Mouse (Mus musculus): Measurements from ENCODE around the gene Prss42.
"Not testable (repeated sequence)": the region's sequence is repeated elsewhere in the genome, so short reads cannot be mapped to it uniquely, and the experiment has no call there.

Prss42 gene

GRCm38 (mm10) chr9:110788169-110788568, 9.8 kb upstream of the Prss42 start:
- in situ Hi-C loops (cut with MboI, MseI): no loop called here

GRCm38 (mm10) chr9:110790462-110790861, 7.5 kb upstream of the Prss42 start:
- in situ Hi-C loops (cut with MboI, MseI): no loop called here

- in situ Hi-C loops (cut with MboI, MseI): no loop called here
These were observed 953 bp upstream of the Prss42 start for GRCm38 (mm10) chr9:110797013-110797412.

- in situ Hi-C loops (cut with MboI, MseI): no loop called here
These were observed 3.0 kb downstream of the Prss42 start for GRCm38 (mm10) chr9:110800834-110801479.

GRCm38 (mm10) chr9:110803294-110803693, 5.3 kb downstream of the Prss42 start:
- in situ Hi-C loops (cut with MboI, MseI): no loop called here

- in situ Hi-C loops (cut with MboI, MseI): no loop called here
These were observed 12.1 kb downstream of the Prss42 start for GRCm38 (mm10) chr9:110810051-110810450.

GRCm38 (mm10) chr9:110813789-110814188, 15.8 kb downstream of the Prss42 start, which contains the start of gene Prss44:
TSS of gene Prss44 (plus strand) at chr9:110813994.
- in situ Hi-C loops (cut with MboI, MseI): no loop called here

- in situ Hi-C loops (cut with MboI, MseI): not testable (repeated sequence)
These were observed 22.6 kb downstream of the Prss42 start for GRCm38 (mm10) chr9:110820546-110820945.

- in situ Hi-C loops (cut with MboI, MseI): no loop called here
These were observed 23.5 kb downstream of the Prss42 start for GRCm38 (mm10) chr9:110821436-110821835.

- in situ Hi-C loops (cut with MboI, MseI): no loop called here
These were observed 27.5 kb downstream of the Prss42 start for GRCm38 (mm10) chr9:110825426-110825825.

GRCm38 (mm10) chr9:110825832-110826231, 27.9 kb downstream of the Prss42 start:
- in situ Hi-C loops (cut with MboI, MseI): no loop called here

- in situ Hi-C loops (cut with MboI, MseI): no loop called here
These were observed 28.4 kb downstream of the Prss42 start, which contains the start of gene Prss43 for GRCm38 (mm10) chr9:110826390-110826789. TSS of gene Prss43 (plus strand) at chr9:110826690.

- in situ Hi-C loops (cut with MboI, MseI): no loop called here
These were observed 35.1 kb downstream of the Prss42 start for GRCm38 (mm10) chr9:110833021-110833420.

GRCm38 (mm10) chr9:110834411-110834810, 36.4 kb downstream of the Prss42 start, which contains the start of gene Prss45:
TSS of gene Prss45 (plus strand) at chr9:110834588.
- in situ Hi-C loops (cut with MboI, MseI): no loop called here

- in situ Hi-C loops (cut with MboI, MseI): no loop called here
These were observed 37.0 kb downstream of the Prss42 start for GRCm38 (mm10) chr9:110834961-110835360.

GRCm38 (mm10) chr9:110836112-110836511, 38.1 kb downstream of the Prss42 start:
- in situ Hi-C loops (cut with MboI, MseI): no loop called here

- in situ Hi-C loops (cut with MboI, MseI): no loop called here
These were observed 42.9 kb downstream of the Prss42 start for GRCm38 (mm10) chr9:110840905-110841304.

GRCm38 (mm10) chr9:110841438-110841837, 43.5 kb downstream of the Prss42 start:
- in situ Hi-C loops (cut with MboI, MseI): no loop called here

- in situ Hi-C loops (cut with MboI, MseI): no loop called here
These were observed 46.2 kb downstream of the Prss42 start, which contains the start of gene Prss46 for GRCm38 (mm10) chr9:110844206-110844605. TSS of gene Prss46 (plus strand) at chr9:110844506.

- in situ Hi-C loops (cut with MboI, MseI): no loop called here
These were observed 51.2 kb downstream of the Prss42 start for GRCm38 (mm10) chr9:110849162-110849561.

All from T-helper 1 cell (primary cell).